Mouse (Mus musculus) hindbrain, embryonic 10.5 days (tissue): ENCODE data around the gene Clps. TPM values are rescaled to one million over a fixed set of nuclear protein-coding genes. Genes with fewer than 3 reads are reported as not detected.

Experiments used
- DNase-seq: peaks from one replicate; pipeline ENCODE4 v3.0.0-alpha.2; 2017; ENCODE audit warnings: low spot score
- H3K27ac ChIP-seq: fragments of 300-500 bp; sonication (generic); 2 replicates; pipeline ENCODE4 v1.5.1; 2016; ENCODE audit warnings: mild to moderate bottlenecking, moderate library complexity
- H3K27me3 ChIP-seq: fragments of 300-500 bp; sonication (generic); 2 replicates; pipeline ENCODE4 v1.6.1; 2016; ENCODE audit warnings: mild to moderate bottlenecking; ENCODE audit not compliant: poor library complexity, insufficient read depth, severe bottlenecking
- H3K36me3 ChIP-seq: fragments of 300-500 bp; sonication (generic); 2 replicates; pipeline ENCODE4 v1.6.1; 2016; ENCODE audit warnings: mild to moderate bottlenecking, moderate library complexity
- H3K4me1 ChIP-seq: fragments of 300-500 bp; sonication (generic); replicated peaks from 2 replicates; pipeline ENCODE4 v1.6.1; 2016; ENCODE audit warnings: mild to moderate bottlenecking
- H3K4me3 ChIP-seq: fragments of 300-500 bp; sonication (generic); 2 replicates; pipeline ENCODE4 v1.5.1; 2016; ENCODE audit warnings: mild to moderate bottlenecking, moderate library complexity
- H3K9me3 ChIP-seq: fragments of 300-500 bp; sonication (generic); 2 replicates; pipeline ENCODE4 v1.6.1; 2016; ENCODE audit warnings: mild to moderate bottlenecking, moderate library complexity
- WGBS: fragments of 180-500 bp; shearing (Covaris S2); methylation state at CpG from one replicate; pipeline ENCODE4 v1.1.7; 2016; 5-methylcytosine and 5-hydroxymethylcytosine counted together
- polyA plus RNA-seq: library from polyadenylated mRNA; unstranded; fragments of >200 nt; fragmentation: Nextera tagmentation; extraction: Ambion mirVana; gene quantifications from 2 replicates; pipeline ENCODE4 v1.2.1, GENCODE M21; 2016

The Clps gene
- polyA plus RNA-seq, 1 experiment from 2014 or later = not detected

DNA sequence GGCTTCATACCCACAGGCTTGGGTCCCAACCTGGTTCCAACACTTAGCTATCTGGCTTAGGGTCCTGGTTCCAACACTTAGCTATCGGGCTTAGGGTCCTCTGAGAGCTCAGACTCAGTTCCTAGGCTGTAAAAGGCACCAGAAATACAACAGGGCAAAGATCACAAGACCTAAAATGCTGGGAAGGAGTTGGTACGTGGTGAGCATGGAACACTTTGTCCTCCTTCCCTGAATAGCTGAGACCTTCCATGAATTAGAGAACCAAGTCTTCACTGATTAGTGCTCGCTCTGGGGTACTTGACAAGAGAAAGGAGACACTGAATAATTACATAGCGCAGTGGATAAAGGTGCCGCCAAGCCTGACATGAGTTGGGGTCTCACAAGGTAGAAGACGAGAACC is 38.6 kb downstream of the Clps start:
- Histone ChIP-seq H3K27me3 (peaks cover 73% of the 10 kb centered on the region), H3K4me3 (peak overlapping the region; percentile 79; the same call in 1 of the 2 replicates), H3K9me3 (no peaks in the 10 kb centered on the region), H3K4me1 (peaks cover 43% of the 10 kb centered on the region), H3K27ac (no peak overlapping the region), H3K36me3 (no peaks in the 10 kb centered on the region)
- DNase-seq = no peak
- WGBS = 47% methylated on average over 6 of the region's 6 CpGs

DNA sequence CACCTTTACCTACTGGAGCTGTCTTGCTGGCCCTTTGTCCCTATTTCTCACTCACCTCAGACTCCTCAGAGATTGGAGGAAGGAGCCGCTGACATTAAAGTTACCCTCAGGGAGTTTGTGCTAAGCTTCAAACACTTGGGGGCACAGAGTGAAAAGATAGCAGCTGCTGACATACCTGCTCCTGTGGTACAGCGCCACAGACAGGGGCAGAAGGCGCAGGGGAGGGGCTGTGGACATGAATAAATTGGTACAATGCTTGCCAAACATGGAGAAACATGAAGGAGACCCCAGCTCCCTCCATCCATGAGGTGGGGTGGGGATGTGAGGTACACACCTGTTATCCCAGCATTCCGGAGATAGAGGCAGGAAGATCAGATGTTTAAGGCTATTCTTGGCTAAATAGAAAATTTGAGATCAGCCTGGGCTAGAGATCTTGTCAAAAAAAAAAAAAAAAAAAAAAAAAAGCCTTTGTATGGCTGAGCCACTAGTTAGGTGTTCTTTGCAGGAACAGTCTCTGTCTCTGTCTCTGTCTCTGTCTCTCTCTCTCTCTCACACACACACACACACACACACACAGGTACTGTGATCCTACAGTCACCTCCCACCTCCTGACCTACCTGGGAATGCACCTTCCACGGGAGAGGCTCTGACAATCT is 39.4 kb downstream of the Clps start:
- 65% methylated on average over 5 of the region's 5 CpGs for WGBS
- H3K36me3 ChIP-seq = no peaks in the 10 kb centered on the region
- H3K27ac ChIP-seq = no peak overlapping the region
- DNase-seq = no peak
- H3K4me3 ChIP-seq = no peak overlapping the region
- peaks cover 80% of the 10 kb centered on the region for H3K27me3 ChIP-seq
- no peaks in the 10 kb centered on the region for H3K9me3 ChIP-seq
- H3K4me1 ChIP-seq = peaks cover 43% of the 10 kb centered on the region

DNA sequence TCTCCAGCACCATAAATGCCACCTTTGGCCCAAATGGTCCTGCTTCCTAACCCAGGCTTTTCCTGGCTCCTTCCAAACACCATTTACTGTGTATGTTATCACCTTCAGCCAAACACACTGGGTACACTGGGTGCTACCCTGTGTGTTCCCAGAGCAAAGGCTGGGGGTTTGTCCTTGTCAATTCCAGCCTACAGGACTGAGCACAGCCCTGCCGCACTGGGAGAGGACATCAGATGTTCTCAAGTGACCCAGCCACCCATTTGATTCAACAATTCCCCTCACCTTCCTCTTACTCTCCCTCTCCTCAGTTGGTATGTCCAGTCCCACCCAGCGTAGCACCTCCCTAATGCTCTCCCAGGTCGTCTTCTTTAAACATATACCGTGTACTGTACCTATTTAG is 40.0 kb downstream of the Clps start:
- H3K36me3 ChIP-seq = no peaks in the 10 kb centered on the region
- H3K9me3 ChIP-seq = no peaks in the 10 kb centered on the region
- DNase-seq = no peak
- peaks cover 87% of the 10 kb centered on the region for H3K27me3 ChIP-seq
- 85% methylated on average over 4 of the region's 4 CpGs for WGBS
- H3K4me1 ChIP-seq = peaks cover 47% of the 10 kb centered on the region
- no peak overlapping the region for H3K27ac ChIP-seq
- H3K4me3 ChIP-seq = no peak overlapping the region

DNA sequence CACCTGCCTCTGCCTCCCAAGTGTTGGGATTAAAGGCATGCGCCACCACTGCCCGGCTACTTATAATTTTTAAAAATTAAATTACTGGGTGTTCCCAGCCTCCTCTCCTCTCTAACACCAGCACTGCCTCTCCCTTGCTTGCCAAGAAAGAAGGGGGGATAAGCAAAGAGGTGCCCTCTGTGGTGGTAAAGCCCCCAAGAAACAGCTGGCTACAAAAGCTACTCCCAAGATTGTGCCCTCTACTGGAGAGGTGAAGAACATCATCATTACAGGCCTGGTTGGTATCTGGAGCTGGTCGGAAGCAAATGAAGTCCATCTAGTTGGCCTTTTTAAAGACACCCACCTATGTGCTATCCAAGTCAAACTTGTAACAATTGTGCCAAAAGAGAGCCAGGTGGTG is 40.7 kb downstream of the Clps start:
- H3K27ac ChIP-seq = no peak overlapping the region
- H3K4me1 ChIP-seq = peaks cover 55% of the 10 kb centered on the region
- H3K36me3 ChIP-seq = no peaks in the 10 kb centered on the region
- H3K27me3 ChIP-seq = peaks cover 91% of the 10 kb centered on the region
- no peaks in the 10 kb centered on the region for H3K9me3 ChIP-seq
- DNase-seq = no peak
- H3K4me3 ChIP-seq = no peak overlapping the region
- 93% methylated on average over 3 of the region's 3 CpGs for WGBS

DNA sequence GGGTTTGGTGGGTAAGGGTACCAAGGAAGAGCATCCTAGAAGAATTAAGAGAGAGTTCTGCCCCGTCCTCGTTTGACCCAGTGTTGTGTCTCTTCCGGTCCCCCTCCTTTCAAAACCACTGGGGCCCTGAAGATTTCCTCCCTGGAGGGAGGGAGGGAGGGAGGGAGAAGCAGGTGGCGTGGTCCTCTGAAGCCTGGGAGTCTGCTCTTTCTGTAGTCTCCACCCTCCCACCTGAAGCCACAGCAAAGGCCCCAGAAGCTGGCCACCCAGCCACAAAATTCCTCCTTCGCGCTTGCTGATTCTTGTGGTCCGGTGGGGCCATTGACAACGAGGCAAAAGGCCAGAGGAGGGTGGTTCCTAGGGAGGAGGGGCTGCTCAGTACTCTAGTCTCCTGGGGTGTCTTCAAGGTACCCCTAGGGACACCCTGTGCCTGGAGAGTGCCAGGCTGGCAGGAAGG is 41.9 kb downstream of the Clps start:
- Histone ChIP-seq H3K9me3 (no peaks in the 10 kb centered on the region), H3K27me3 (peaks cover 81% of the 10 kb centered on the region), H3K36me3 (no peaks in the 10 kb centered on the region), H3K4me3 (peak overlapping the region; percentile 59), H3K27ac (peak overlapping the region; percentile 88), H3K4me1 (peaks cover 60% of the 10 kb centered on the region)
- DNase-seq = no peak
- WGBS = 22% methylated on average over 8 of the region's 8 CpGs

DNA sequence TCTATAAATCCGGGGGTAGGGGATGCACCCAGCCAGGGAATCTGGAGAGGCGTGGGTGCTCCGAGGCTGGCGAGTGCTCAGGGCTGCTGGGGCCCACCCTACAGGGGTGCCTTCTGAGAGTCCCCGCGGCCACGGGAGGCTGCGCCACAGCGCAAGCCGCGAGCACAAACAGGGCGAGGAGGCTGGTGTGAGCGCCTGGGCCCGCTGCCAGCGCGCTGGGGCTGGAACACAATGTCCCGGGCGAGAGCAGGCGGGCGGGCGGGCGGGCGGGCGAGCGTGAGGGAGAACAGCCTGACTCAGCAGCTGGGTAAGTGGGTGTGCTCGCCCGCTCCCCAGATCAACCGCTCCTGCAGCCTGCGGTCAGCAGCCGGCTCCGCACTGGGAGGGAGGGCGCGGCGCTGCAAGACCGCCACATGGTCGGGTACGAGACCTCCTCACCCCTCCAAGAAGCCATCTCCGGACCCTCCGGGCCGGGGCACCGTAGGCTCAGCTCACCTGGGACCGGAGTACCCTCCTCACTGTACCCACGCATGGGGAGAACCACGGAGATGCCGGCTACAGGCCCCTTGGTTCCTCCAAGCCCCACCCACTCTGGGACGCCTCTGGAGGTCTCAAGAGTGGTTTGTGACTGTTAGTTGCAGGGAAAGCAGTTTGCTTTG is 42.5 kb downstream of the Clps start:
- Histone ChIP-seq H3K36me3 (no peaks in the 10 kb centered on the region), H3K27me3 (peaks cover 76% of the 10 kb centered on the region), H3K4me1 (peaks cover 58% of the 10 kb centered on the region), H3K27ac (peak overlapping the region; percentile 88), H3K9me3 (no peaks in the 10 kb centered on the region), H3K4me3 (peak overlapping the region; percentile 59)
- under 1% methylated on average over 45 of the region's 46 CpGs for WGBS
- DNase-seq = peak; percentile 55

DNA sequence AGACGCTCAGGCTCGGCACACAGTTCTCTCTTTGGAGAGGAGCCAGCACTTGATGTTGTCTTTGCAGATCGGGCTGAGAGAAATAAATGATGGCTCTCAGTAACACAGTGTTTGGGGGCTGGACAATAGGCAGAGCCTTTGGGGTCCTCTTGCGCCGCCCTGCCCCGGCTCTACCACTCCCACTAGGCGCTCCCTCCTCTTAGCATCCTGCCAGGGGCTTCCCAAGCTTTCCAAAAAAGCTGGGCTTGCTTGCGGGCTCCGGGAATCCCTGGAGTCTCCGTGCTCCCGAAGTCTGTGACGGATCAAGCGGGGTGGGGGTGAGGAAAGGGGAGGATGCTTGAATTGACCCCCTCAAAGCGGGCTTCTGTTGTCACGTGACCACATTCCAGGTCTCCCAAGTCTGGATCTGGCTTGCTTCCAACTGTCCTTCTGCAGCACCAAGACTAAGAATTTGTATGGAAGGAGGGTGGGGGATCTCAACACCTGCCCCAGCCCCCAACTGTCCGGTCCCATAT is 43.1 kb downstream of the Clps start, which contains the start of gene Fkbp5:
TSS of gene Fkbp5 (minus strand) at position 87 of the 515 bp plus-strand sequence.
- peak; percentile 57 for DNase-seq
- Histone ChIP-seq H3K36me3 (no peaks in the 10 kb centered on the region), H3K9me3 (no peaks in the 10 kb centered on the region), H3K4me1 (peaks cover 58% of the 10 kb centered on the region), H3K27ac (peak within 1 kb of the TSS; percentile 88), H3K4me3 (peak within 1 kb of the TSS; percentile 59), H3K27me3 (peaks cover 81% of the 10 kb centered on the region)
- WGBS = 5% methylated on average over 16 of the region's 16 CpGs

DNA sequence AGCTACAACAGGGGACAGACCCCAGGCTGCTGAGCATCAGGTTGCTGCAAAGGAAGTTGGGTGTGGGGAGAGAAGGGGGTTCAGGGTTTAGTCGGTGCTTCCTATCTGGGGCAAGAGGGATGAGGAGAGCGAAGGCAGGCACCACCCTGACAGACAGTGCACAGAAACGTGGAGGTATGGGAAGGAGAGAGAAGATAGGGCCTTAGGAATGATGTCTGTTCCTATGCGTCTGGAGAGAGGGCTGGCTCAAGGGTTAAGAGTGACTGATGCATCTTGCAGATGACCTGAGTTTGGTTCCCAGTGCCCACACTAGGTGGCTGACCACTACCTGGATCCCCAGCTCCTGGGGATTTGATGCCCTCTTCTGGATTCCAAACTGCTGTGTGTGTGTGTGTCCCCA is 43.7 kb downstream of the Clps start:
- peaks cover 76% of the 10 kb centered on the region for H3K27me3 ChIP-seq
- H3K27ac ChIP-seq = no peak overlapping the region
- peaks cover 58% of the 10 kb centered on the region for H3K4me1 ChIP-seq
- H3K4me3 ChIP-seq = peak overlapping the region; percentile 59; the same call in 1 of the 2 replicates
- no peaks in the 10 kb centered on the region for H3K36me3 ChIP-seq
- 71% methylated on average over 4 of the region's 4 CpGs for WGBS
- DNase-seq = no peak
- H3K9me3 ChIP-seq = no peaks in the 10 kb centered on the region

DNA sequence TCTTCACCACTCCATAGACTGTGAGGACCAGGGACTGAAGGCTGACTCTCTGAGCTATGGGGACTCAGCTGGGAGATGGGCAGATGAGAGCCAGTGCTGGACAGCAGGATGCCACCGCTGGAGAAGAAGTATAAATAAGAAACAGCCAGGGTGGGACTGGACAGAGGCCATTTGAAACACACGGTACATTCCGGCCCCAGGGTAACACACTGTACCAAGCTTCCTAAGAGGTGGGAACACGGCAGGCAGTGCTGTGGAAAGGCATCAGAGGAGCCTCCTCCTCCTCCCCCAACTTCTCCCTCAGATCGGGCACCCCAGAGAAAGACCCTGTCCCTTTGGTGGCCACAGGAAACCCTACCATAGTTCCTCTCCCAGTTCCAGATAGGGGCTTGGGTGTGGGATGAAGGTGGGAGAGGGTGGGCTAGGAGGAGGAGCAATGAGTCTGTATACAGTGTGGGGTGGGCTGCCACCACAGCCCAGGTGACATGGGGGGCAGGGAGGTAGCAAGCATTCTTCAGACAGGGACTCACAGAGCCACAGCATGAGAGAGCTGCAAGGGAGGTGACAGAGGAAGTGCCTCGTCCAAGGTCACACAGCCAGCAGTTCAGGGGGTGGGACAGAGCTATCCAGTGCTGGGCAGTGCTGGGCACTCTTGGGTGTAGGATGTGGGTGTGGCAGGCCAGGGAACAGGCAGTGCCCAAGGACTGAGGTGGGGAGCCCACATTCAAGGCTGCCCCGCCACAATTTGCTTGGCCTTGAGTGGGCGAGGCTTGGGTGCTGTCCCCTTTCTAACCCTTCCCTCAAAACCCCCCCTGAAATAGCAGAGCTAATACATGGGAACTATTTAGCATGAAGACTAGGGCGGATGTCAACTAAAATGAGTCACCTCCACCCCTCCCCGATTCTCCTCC is 44.9 kb downstream of the Clps start:
- Histone ChIP-seq H3K27me3 (peaks cover 70% of the 10 kb centered on the region), H3K27ac (peak overlapping the region; percentile 59), H3K4me1 (peaks cover 70% of the 10 kb centered on the region), H3K9me3 (no peaks in the 10 kb centered on the region), H3K4me3 (no peak overlapping the region), H3K36me3 (no peaks in the 10 kb centered on the region)
- DNase-seq = no peak
- WGBS = 63% methylated on average over 10 of the region's 10 CpGs

DNA sequence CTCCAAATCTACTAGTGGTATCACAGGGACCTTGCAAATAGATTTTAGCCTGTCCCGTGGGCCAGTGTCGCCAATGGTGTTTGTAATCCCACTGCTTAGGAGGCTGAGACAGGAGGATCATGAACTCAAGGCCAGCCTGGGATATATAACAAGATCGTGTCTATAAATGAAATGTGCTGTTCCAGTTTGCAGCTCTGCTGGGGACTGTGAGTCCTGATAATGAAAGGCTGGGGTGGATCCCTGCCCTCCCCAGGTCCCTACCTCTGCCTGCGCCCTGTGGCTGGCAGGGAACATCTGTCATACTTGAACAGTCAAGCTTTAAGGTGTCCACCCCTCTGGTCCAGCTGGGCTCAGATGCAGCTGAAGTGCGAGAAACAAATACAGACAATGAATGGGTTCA is 46.0 kb downstream of the Clps start:
- no peak for DNase-seq
- Histone ChIP-seq H3K27ac (0 out of 2 replicates have a peak overlapping the region, but pooled peaks have one; percentile 64), H3K4me1 (peaks cover 78% of the 10 kb centered on the region), H3K4me3 (no peak overlapping the region), H3K27me3 (peaks cover 64% of the 10 kb centered on the region), H3K36me3 (no peaks in the 10 kb centered on the region), H3K9me3 (no peaks in the 10 kb centered on the region)
- WGBS = 53% methylated on average over 5 of the region's 5 CpGs

DNA sequence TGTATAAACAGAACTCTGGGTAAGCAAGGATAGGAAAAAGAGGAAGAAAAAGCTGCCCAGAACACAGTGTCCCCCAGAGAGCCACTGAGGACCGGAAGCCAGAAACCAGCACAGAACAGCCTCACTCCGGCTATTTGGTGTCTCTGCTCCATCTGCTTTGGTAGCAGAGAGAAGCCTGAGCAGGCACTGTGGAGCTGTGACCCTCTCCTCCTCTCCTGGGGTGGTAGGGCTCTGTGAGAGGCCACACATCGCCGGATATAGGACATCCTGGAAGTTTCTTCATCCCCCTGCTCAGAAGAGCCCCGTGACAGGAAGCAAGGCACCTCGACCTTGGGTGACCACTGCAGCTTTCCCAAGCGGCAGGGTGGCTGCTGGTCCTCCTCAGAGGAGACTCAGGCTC is 46.7 kb downstream of the Clps start:
- peaks cover 59% of the 10 kb centered on the region for H3K27me3 ChIP-seq
- no peaks in the 10 kb centered on the region for H3K36me3 ChIP-seq
- H3K4me1 ChIP-seq = peaks cover 77% of the 10 kb centered on the region
- no peak for DNase-seq
- WGBS = 65% methylated on average over 7 of the region's 7 CpGs
- H3K4me3 ChIP-seq = no peak overlapping the region
- H3K9me3 ChIP-seq = no peaks in the 10 kb centered on the region
- H3K27ac ChIP-seq = peak overlapping the region; percentile 64; the same call in 1 of the 2 replicates

DNA sequence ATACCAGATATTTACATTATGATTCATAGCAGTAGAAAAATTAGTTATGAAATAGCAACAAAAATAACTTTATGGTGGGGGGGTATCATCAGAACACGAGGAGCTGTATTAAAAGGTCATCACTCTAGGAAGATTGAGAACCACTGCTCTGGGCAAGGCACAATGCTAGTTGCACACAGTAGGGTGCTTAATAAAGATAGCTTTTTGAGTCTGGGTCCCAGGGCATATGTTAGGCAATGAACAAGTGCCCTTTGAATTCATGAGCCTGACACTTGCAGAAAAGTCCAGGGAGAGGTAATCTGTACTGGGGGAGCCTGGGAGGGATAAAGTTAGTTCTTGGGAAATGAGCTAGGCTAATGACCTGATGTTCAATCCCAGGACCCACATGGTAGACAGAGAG is 47.2 kb downstream of the Clps start:
- Histone ChIP-seq H3K27ac (peak overlapping the region; percentile 64; the same call in 1 of the 2 replicates), H3K36me3 (no peaks in the 10 kb centered on the region), H3K4me1 (peaks cover 72% of the 10 kb centered on the region), H3K4me3 (no peak overlapping the region), H3K27me3 (peaks cover 53% of the 10 kb centered on the region), H3K9me3 (no peaks in the 10 kb centered on the region)
- DNase-seq = no peak
- 75% methylated on average over 1 of the region's 1 CpGs for WGBS
